Mouse (Mus musculus) ES-Bruce4 (cell line): ENCODE data around the gene Tceanc.

Experiments used
- EP300 ChIP-seq: IDR thresholded peaks from 2 replicates; pipeline ENCODE4 v1.6.1; 2011; ENCODE audit warnings: low read depth, low read length; ENCODE audit not compliant: insufficient read depth
- POLR2A ChIP-seq: IDR thresholded peaks from one replicate; pipeline ENCODE4 v1.8.1; 2011; ENCODE audit warnings: low read length; ENCODE audit not compliant: insufficient read depth

- TF ChIP-seq EP300: no peak
- TF ChIP-seq POLR2A: no peak
These were observed 9.8 kb upstream of the Tceanc start for GRCm38 (mm10) chrX:166528126-166528525.
